In genomic region chr6:113677070-113677734, GRCm38 (mm10) we compare ENCODE assay signal across 14 mouse cellular contexts. TPM values are rescaled to one million over a fixed set of nuclear protein-coding genes. Genes with fewer than 3 reads are reported as not detected.
DNase-seq lines count a peak whose midpoint lies in the region; ATAC-seq and TF ChIP-seq lines count a peak whose summit lies in the region.
"Had no signal": no experiment of that assay in that cellular context is flagged by ENCODE, and none has a peak within 500 bp of the region (broad histone marks: within the 10 kb centered on the region; RNA-seq: fewer than 3 reads in every experiment).

No protein-coding gene starts in this region.

- H3K27ac ChIP-seq in heart, adult 2 months: no peak overlapping the region
- H3K27ac ChIP-seq in heart, embryonic 10.5 days: no peak overlapping the region
- H3K27ac ChIP-seq in midbrain, embryonic 11.5 days (ENCODE audit: low read depth, low read length): no peak overlapping the region
- H3K27ac ChIP-seq: limb, embryonic 13.5 days; midbrain, embryonic 12.5 days had no signal

- 78% methylated on average over 14 of the region's 14 CpGs for WGBS in heart, adult 2 months
- 74% methylated on average over 14 of the region's 14 CpGs for WGBS in heart, embryonic 10.5 days
- WGBS in midbrain, embryonic 11.5 days: 86% methylated on average over 14 of the region's 14 CpGs

- TF ChIP-seq EP300 in heart, adult 2 months (IDR thresholded peaks at IDR 0.05; ENCODE audit: insufficient read depth, low read depth, low read length): 0 out of 2 replicates have a peak, but pooled peaks have one; percentile 8

- no peak overlapping the region for H3K4me2 ChIP-seq in midbrain, embryonic 11.5 days
- H3K4me2 ChIP-seq: limb, embryonic 13.5 days; midbrain, embryonic 12.5 days had no signal

- no peaks in the 10 kb centered on the region for H3K9me3 ChIP-seq in heart, embryonic 10.5 days
- H3K9me3 ChIP-seq in midbrain, embryonic 11.5 days (ENCODE audit: control insufficient read depth, low read length): no peaks in the 10 kb centered on the region
- H3K9me3 ChIP-seq: limb, embryonic 13.5 days; midbrain, embryonic 12.5 days had no signal

- no peak overlapping the region for H3K9ac ChIP-seq in heart, adult 2 months (ENCODE audit: low read depth, low read length)
- H3K9ac ChIP-seq in midbrain, embryonic 11.5 days (ENCODE audit: low read length): no peak overlapping the region
- H3K9ac ChIP-seq: limb, embryonic 13.5 days; midbrain, embryonic 12.5 days had no signal

- no peaks in the 10 kb centered on the region for H3K36me3 ChIP-seq in heart, adult 2 months (ENCODE audit: control insufficient read depth, insufficient read depth, low read length)
- 0 out of 2 replicates have a peak, but pooled peaks cover 3% of the 10 kb centered on the region for H3K36me3 ChIP-seq in heart, embryonic 10.5 days
- H3K36me3 ChIP-seq in midbrain, embryonic 11.5 days (ENCODE audit: control insufficient read depth, insufficient read depth, low read length): no peaks in the 10 kb centered on the region
- H3K36me3 ChIP-seq: limb, embryonic 13.5 days; midbrain, embryonic 12.5 days had no signal

- H3K4me3 ChIP-seq in heart, adult 2 months: no peak overlapping the region
- H3K4me3 ChIP-seq in heart, embryonic 10.5 days: no peak overlapping the region
- H3K4me3 ChIP-seq in midbrain, embryonic 11.5 days (ENCODE audit: low read depth, low read length): no peak overlapping the region
- H3K4me3 ChIP-seq: limb, embryonic 13.5 days; midbrain, embryonic 12.5 days had no signal

- H3K27me3 ChIP-seq in heart, adult 2 months (ENCODE audit: control insufficient read depth, insufficient read depth, low read length): no peaks in the 10 kb centered on the region
- H3K27me3 ChIP-seq in heart, embryonic 10.5 days (ENCODE audit: insufficient read depth, poor library complexity, severe bottlenecking): no peaks in the 10 kb centered on the region
- no peaks in the 10 kb centered on the region for H3K27me3 ChIP-seq in midbrain, embryonic 11.5 days (ENCODE audit: control insufficient read depth, insufficient read depth, low read length)
- H3K27me3 ChIP-seq: limb, embryonic 13.5 days; midbrain, embryonic 12.5 days had no signal

- ATAC-seq in midbrain, embryonic 11.5 days (ENCODE audit: low FRiP score): no peak

- TF ChIP-seq CTCF in heart, adult 2 months (IDR thresholded peaks at IDR 0.05): no peak

- peak in 1 of 2 experiments; percentile 62 for DNase-seq in heart, adult 2 months
- no peak for DNase-seq in heart, embryonic 10.5 days (ENCODE audit: low spot score)
- peak; percentile 70 to 74 for DNase-seq in spleen, postnatal 36 days (ENCODE audit: low spot score in 2 of 2)
- DNase-seq in spleen, postnatal 14 days (ENCODE audit: low spot score in 2 of 2): no peak
- peak; percentile 76 for DNase-seq in lung, postnatal 36 days
- DNase-seq in retina, postnatal 1 day: no peak
- DNase-seq in testis, postnatal 14 days (ENCODE audit: low spot score): no peak
- no peak for DNase-seq in midbrain, embryonic 11.5 days (ENCODE audit: low spot score, missing footprints)
- DNase-seq: gastrocnemius, postnatal 36 days; right cerebral cortex, postnatal 4 days had no signal

- peaks cover 5% of the 10 kb centered on the region for H3K4me1 ChIP-seq in heart, adult 2 months (ENCODE audit: control insufficient read depth, insufficient read depth, low read length)
- H3K4me1 ChIP-seq in heart, embryonic 10.5 days: peaks cover 10% of the 10 kb centered on the region
- no peaks in the 10 kb centered on the region for H3K4me1 ChIP-seq in midbrain, embryonic 11.5 days (ENCODE audit: control insufficient read depth, insufficient read depth, low read length)
- H3K4me1 ChIP-seq: midbrain, embryonic 12.5 days had no signal

- TF ChIP-seq POLR2A in heart, adult 2 months (IDR thresholded peaks at IDR 0.05; ENCODE audit: insufficient read depth, low read depth, low read length): no peak

- intact Hi-C loops in heart, adult 2 months (cut with DNase I): no loop called here

- no peaks in the 10 kb centered on the region for H3K79me2 ChIP-seq in heart, adult 2 months (replicated peaks; ENCODE audit: control insufficient read depth, insufficient read depth, low read length)

RNA-seq across cellular contexts. Expression of gene Tatdn2, which starts 19.6 kb away (rescaled TPM):
- total RNA-seq in heart, adult 2 months (2021): 10 to 100 TPM; 66.7 to 71.9 TPM
- polyA plus RNA-seq in heart, adult 2 months (2012; rRNA removed): 17.3 and 36.1 TPM in 2 replicates
- 0.70 and 0.84 TPM in 2 replicates for polyA plus RNA-seq in heart, embryonic 10.5 days (2016; fragmentation: Nextera tagmentation; extraction: Ambion mirVana)
- 1.0 and 1.7 TPM in 2 replicates for polyA plus RNA-seq in midbrain, embryonic 11.5 days (2014; fragmentation: Nextera tagmentation; extraction: Ambion mirVana)

RNA-seq across cellular contexts. Expression of gene Irak2, which starts 38.9 kb away (rescaled TPM):
- 10 to 100 TPM; 10.4 to 13.6 TPM for total RNA-seq in heart, adult 2 months (2021)
- polyA plus RNA-seq in heart, adult 2 months (2012; rRNA removed): 12.5 and 12.9 TPM in 2 replicates
- polyA plus RNA-seq in heart, embryonic 10.5 days (2016; fragmentation: Nextera tagmentation; extraction: Ambion mirVana): 12.5 TPM in 2 replicates
- 1.6 and 1.9 TPM in 2 replicates for polyA plus RNA-seq in midbrain, embryonic 11.5 days (2014; fragmentation: Nextera tagmentation; extraction: Ambion mirVana)

RNA-seq across cellular contexts. Expression of gene Ghrl, which starts 42.5 kb away (rescaled TPM):
- not detected for total RNA-seq in heart, adult 2 months (2021)
- 0.76 and 1.1 TPM in 2 replicates for polyA plus RNA-seq in heart, adult 2 months (2012; rRNA removed)
- polyA plus RNA-seq in heart, embryonic 10.5 days (2016; fragmentation: Nextera tagmentation; extraction: Ambion mirVana): 1.5 TPM in 1 of 2 replicates, not detected in the other
- polyA plus RNA-seq in midbrain, embryonic 11.5 days (2014; fragmentation: Nextera tagmentation; extraction: Ambion mirVana): 0.33 and 0.40 TPM in 2 replicates
- total RNA-seq: gastrocnemius, postnatal 36 days; heart, postnatal 25 days; layer of hippocampus, adult 18-20 months had no signal

RNA-seq across cellular contexts. Expression of gene Vhl, which starts 53.4 kb away (rescaled TPM):
- total RNA-seq in heart, adult 2 months (2021): 1 to 10 TPM; 8.3 to 8.6 TPM
- polyA plus RNA-seq in heart, adult 2 months (2012; rRNA removed): 11.2 and 12.0 TPM in 2 replicates
- polyA plus RNA-seq in heart, embryonic 10.5 days (2016; fragmentation: Nextera tagmentation; extraction: Ambion mirVana): 32.3 and 34.2 TPM in 2 replicates
- 60.9 and 62.4 TPM in 2 replicates for polyA plus RNA-seq in midbrain, embryonic 11.5 days (2014; fragmentation: Nextera tagmentation; extraction: Ambion mirVana)

Comparison
In these comparisons a context has a peak if more than half of its experiments do, and no peak if none do; other contexts are left out.
1. DNase-seq: peak in spleen, postnatal 36 days (2 of 2) and lung, postnatal 36 days (single experiment); none in heart, embryonic 10.5 days (single experiment), spleen, postnatal 14 days (0 of 2), retina, postnatal 1 day (single experiment), testis, postnatal 14 days (single experiment) and midbrain, embryonic 11.5 days (single experiment).